Mouse (Mus musculus): Measurements from ENCODE around the gene Uts2b.

The Uts2b gene

GRCm38 (mm10) chr16:27370191-27370590, at the start of gene Uts2b:
Gene Uts2b, minus strand, starts transcription at chr16:27370239.
- DNase-seq, result no peak

- no peak for DNase-seq
Observed at GRCm38 (mm10) chr16:27417632-27418031, 47.6 kb upstream of the Uts2b start.

- DNase-seq, result no peak
Observed at GRCm38 (mm10) chr16:27416937-27417584, 47.0 kb upstream of the Uts2b start.

- DNase-seq, result no peak
Observed at GRCm38 (mm10) chr16:27404107-27404506, 34.1 kb upstream of the Uts2b start.

GRCm38 (mm10) chr16:27401579-27401978, 31.5 kb upstream of the Uts2b start:
- DNase-seq, result no peak

GRCm38 (mm10) chr16:27399719-27400253, 29.7 kb upstream of the Uts2b start:
- DNase-seq, result no peak

- no peak for DNase-seq
Observed at GRCm38 (mm10) chr16:27399026-27399718, 29.1 kb upstream of the Uts2b start.

GRCm38 (mm10) chr16:27396951-27397350, 26.9 kb upstream of the Uts2b start:
- DNase-seq, result no peak

- no peak for DNase-seq
Observed at GRCm38 (mm10) chr16:27395251-27396037, 25.4 kb upstream of the Uts2b start.

- DNase-seq, result no peak
Observed at GRCm38 (mm10) chr16:27391845-27392244, 21.8 kb upstream of the Uts2b start.

GRCm38 (mm10) chr16:27390306-27390705, 20.3 kb upstream of the Uts2b start:
- peak in 1 of 2 experiments; percentile 6 for DNase-seq

- DNase-seq, result peak; percentile 46 to 59
Observed at GRCm38 (mm10) chr16:27389534-27390282, 19.7 kb upstream of the Uts2b start.

GRCm38 (mm10) chr16:27388761-27389451, 18.9 kb upstream of the Uts2b start, which contains the start of gene Ccdc50:
Gene Ccdc50, plus strand, starts transcription at chr16:27388869.
- DNase-seq, result peak; percentile 88 to 92

- peak in 1 of 2 experiments; percentile 21 for DNase-seq
Observed at GRCm38 (mm10) chr16:27387634-27388611, 17.9 kb upstream of the Uts2b start.

GRCm38 (mm10) chr16:27386850-27387407, 16.9 kb upstream of the Uts2b start:
- DNase-seq, result no peak

GRCm38 (mm10) chr16:27385649-27386048, 15.6 kb upstream of the Uts2b start:
- DNase-seq, result no peak

- DNase-seq, result peak; percentile 33 to 45
Observed at GRCm38 (mm10) chr16:27384893-27385603, 15.0 kb upstream of the Uts2b start.

- DNase-seq, result no peak
Observed at GRCm38 (mm10) chr16:27382217-27382616, 12.2 kb upstream of the Uts2b start.

GRCm38 (mm10) chr16:27376556-27376955, 6.5 kb upstream of the Uts2b start:
- DNase-seq, result no peak

GRCm38 (mm10) chr16:27375318-27375717, 5.3 kb upstream of the Uts2b start:
- no peak for DNase-seq
